Mouse (Mus musculus) heart, postnatal 0 days (tissue): ENCODE measurements around the gene Atp6v1g2.

Experiments used
- CTCF ChIP-seq: IDR thresholded peaks from 2 replicates; pipeline ENCODE4 v1.5.1; 2016; ENCODE audit warnings: antibody characterized with exemption, control low read depth, low read depth
- EP300 ChIP-seq: IDR thresholded peaks from 2 replicates; pipeline ENCODE4 v1.6.1; 2016; ENCODE audit warnings: antibody characterized with exemption, low read depth

DNA sequence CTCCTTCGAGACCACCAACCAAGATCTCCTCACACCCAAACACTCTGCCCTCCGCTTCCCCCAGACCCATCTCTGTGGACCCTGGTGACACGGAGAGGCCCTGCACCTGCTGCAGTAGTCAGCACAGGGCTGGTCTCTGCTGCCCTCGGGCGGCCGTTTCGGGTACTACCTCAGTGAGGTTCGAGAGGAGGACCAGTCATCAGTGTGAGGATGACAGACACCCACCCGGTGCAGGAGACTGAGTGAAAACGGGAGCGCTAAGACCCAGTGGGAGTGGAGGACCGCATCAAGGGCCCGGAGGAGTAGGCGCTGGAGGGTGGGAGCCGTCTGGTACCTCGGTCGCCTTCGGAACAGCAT lies 2.9 kb downstream of the Atp6v1g2 start:
- TF ChIP-seq CTCF = peak; percentile 96
- no peak for TF ChIP-seq EP300
